Mouse (Mus musculus) neural tube, embryonic 13.5 days (tissue): ENCODE measurements around the gene Plaur. TPM values are rescaled to one million over a fixed set of nuclear protein-coding genes. Genes with fewer than 3 reads are reported as not detected.

ENCODE experiments used
- ATAC-seq: fragments of 200-750 bp; cut with Nextera tagmentation; 2 replicates; pipeline ENCODE4 v1.8.0; 2017; ENCODE audit warnings: low read depth, mild to moderate bottlenecking, moderate TSS enrichment, moderate library complexity
- H3K27ac ChIP-seq: fragments of 300-500 bp; sonication (generic); replicated peaks from 2 replicates; pipeline ENCODE4 v1.5.1; 2015; ENCODE audit warnings: moderate library complexity, mild to moderate bottlenecking, inconsistent platforms
- H3K27me3 ChIP-seq: fragments of 300-500 bp; sonication (generic); 2 replicates; pipeline ENCODE4 v1.6.1; 2015; ENCODE audit warnings: mild to moderate bottlenecking, inconsistent platforms
- H3K36me3 ChIP-seq: fragments of 300-500 bp; sonication (generic); 2 replicates; pipeline ENCODE4 v1.6.1; 2015; ENCODE audit warnings: mild to moderate bottlenecking, inconsistent platforms
- H3K4me1 ChIP-seq: fragments of 300-500 bp; sonication (generic); replicated peaks from 2 replicates; pipeline ENCODE4 v1.6.1; 2015; ENCODE audit warnings: inconsistent platforms
- H3K4me2 ChIP-seq: fragments of 300-500 bp; sonication (generic); 2 replicates; pipeline ENCODE4 v1.6.1; 2015; ENCODE audit warnings: inconsistent platforms, mild to moderate bottlenecking, moderate library complexity
- H3K4me3 ChIP-seq: fragments of 300-500 bp; sonication (generic); 2 replicates; pipeline ENCODE4 v1.5.1; 2015; ENCODE audit warnings: mild to moderate bottlenecking, inconsistent platforms
- H3K9ac ChIP-seq: fragments of 300-500 bp; sonication (generic); 2 replicates; pipeline ENCODE4 v1.6.1; 2015; ENCODE audit warnings: moderate library complexity, mild to moderate bottlenecking, inconsistent platforms
- H3K9me3 ChIP-seq: fragments of 300-500 bp; sonication (generic); 2 replicates; pipeline ENCODE4 v1.6.1; 2016; ENCODE audit warnings: inconsistent platforms
- WGBS: fragments of 180-500 bp; shearing (Covaris S2); methylation state at CpG from one replicate; pipeline ENCODE4 v1.1.7; 2015; 5-methylcytosine and 5-hydroxymethylcytosine counted together
- polyA plus RNA-seq: library from polyadenylated mRNA; unstranded; fragments of >200 nt; fragmentation: Nextera tagmentation; extraction: Ambion mirVana; gene quantifications from 2 replicates; pipeline ENCODE4 v1.2.1, GENCODE M21; 2015

The Plaur gene
- polyA plus RNA-seq, 1 experiment from 2014 or later = 1.3 TPM

DNA sequence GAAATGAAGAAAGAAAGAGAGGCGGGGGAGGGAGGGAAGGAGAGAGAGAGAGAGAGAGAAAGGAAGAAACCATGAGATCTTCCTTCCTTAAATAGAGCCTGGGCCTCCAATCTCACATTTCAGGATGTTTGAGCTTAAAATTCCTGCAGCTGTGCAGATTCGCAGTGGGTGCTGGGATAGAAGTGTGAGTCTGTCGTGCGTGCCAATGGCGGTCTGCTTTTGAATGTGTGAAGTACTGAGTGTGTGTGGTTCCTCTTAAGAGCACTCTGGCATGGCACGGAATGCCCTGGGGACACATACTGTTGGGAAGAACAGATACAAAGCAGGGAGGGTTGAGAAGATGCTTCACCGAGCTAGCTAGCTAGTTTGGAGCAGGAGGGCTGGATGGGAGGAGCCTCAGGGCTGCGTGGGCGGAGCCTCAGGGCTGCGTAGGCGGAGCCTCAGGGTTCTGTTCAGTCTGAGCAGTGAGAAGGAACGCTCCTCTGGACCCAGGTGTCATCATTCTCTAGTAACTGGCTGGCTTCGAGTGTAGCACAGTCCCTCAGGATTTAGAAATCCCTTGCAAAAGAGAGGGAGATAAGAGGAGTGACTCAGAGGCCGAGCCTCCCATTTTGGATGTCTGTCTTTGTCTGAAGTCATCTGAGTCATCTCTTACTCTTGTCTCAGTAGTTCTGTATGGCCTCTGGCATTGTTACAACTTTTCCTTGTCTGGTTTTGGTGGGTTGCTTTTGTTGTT lies 13.3 kb upstream of the Plaur start:
- no peaks in the 10 kb centered on the region for H3K4me1 ChIP-seq
- no peaks in the 10 kb centered on the region for H3K36me3 ChIP-seq
- H3K9me3 ChIP-seq = no peaks in the 10 kb centered on the region
- WGBS = 63% methylated on average over 14 of the region's 14 CpGs
- ATAC-seq = no peak
- H3K9ac ChIP-seq = no peak overlapping the region
- H3K4me2 ChIP-seq = no peak overlapping the region
- H3K27ac ChIP-seq = no peak overlapping the region
- H3K4me3 ChIP-seq = no peak overlapping the region
- H3K27me3 ChIP-seq = no peaks in the 10 kb centered on the region

DNA sequence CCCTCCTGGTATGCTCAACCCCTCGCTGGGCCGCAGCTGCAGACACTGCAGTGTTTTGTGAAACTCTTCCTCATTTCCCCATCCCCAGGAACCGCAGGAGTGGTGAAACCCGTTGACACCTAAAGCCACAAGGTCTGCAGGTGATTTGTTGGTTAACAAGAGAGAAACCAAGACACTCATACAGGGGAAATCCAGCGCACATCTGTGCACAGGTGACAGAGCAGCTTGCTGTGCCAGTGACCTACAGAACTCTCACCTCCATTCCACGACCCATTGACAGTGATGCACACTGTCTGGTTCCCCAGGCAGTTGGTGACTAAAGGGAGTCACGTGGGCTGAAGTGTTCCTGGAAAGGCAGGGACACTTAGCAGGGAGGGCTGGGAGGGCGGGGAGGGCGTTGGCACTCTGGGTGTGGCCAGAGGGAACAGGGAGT lies 11.7 kb upstream of the Plaur start:
- no peak overlapping the region for H3K27ac ChIP-seq
- H3K9ac ChIP-seq = no peak overlapping the region
- H3K4me3 ChIP-seq = no peak overlapping the region
- 63% methylated on average over 9 of the region's 9 CpGs for WGBS
- no peak overlapping the region for H3K4me2 ChIP-seq
- ATAC-seq = no peak
- H3K9me3 ChIP-seq = no peaks in the 10 kb centered on the region
- no peaks in the 10 kb centered on the region for H3K4me1 ChIP-seq
- no peaks in the 10 kb centered on the region for H3K27me3 ChIP-seq
- H3K36me3 ChIP-seq = no peaks in the 10 kb centered on the region

DNA sequence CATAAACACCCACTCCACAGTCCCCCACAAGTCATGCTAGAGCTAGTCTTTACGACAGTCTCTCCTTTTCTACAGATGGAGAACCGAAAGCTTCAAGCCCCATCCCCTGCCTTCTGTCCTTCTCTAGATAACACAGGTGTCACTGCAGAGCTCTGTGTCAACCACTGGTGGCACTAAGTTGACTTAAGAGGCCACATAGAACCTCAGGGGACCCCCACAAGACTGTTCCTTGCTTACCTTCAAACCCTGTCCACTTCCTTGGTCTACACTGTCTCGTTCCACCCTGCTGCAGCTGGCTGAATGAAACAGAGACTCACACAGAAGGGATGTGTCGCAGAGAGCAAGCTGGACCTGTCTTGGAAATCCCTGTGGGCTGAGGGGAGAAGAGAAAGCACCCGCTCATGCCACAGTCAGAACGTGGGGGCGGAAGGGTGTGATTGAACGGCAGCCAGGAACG lies 10.4 kb upstream of the Plaur start, which contains the start of gene Irgc1:
TSS of gene Irgc1 (minus strand) at position 443 of the 457 bp plus-strand sequence.
- H3K4me1 ChIP-seq = no peaks in the 10 kb centered on the region
- no peak for ATAC-seq
- H3K27ac ChIP-seq = no peak within 1 kb of the TSS
- no peaks in the 10 kb centered on the region for H3K27me3 ChIP-seq
- H3K4me3 ChIP-seq = no peak within 1 kb of the TSS
- no peak within 1 kb of the TSS for H3K4me2 ChIP-seq
- no peak within 1 kb of the TSS for H3K9ac ChIP-seq
- no peaks in the 10 kb centered on the region for H3K9me3 ChIP-seq
- H3K36me3 ChIP-seq = no peaks in the 10 kb centered on the region
- WGBS = 87% methylated on average over 9 of the region's 9 CpGs

DNA sequence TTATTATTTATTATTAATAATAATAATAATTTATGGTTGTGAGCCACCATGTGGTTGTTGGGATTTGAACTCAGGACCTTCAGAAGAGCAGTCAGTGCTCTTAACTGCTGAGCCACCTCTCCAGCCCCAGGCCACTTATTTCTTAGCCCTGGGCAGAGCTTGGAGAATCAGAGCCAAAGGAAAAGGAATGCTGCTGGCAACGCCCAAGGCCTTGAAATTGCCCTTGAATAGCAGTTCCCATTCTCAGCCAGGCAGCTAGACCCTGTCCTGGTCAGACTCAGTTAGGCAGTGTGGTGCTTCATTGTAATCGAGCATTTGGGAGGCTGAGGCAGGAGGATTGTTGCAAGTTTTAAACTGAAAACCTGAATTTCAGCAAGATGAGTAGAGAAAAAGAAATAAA lies 8.1 kb upstream of the Plaur start:
- Histone ChIP-seq H3K36me3 (no peaks in the 10 kb centered on the region), H3K4me2 (no peak overlapping the region), H3K27ac (no peak overlapping the region), H3K9ac (no peak overlapping the region), H3K4me3 (no peak overlapping the region), H3K4me1 (no peaks in the 10 kb centered on the region), H3K9me3 (no peaks in the 10 kb centered on the region), H3K27me3 (no peaks in the 10 kb centered on the region)
- ATAC-seq = no peak
- 73% methylated on average over 2 of the region's 2 CpGs for WGBS

DNA sequence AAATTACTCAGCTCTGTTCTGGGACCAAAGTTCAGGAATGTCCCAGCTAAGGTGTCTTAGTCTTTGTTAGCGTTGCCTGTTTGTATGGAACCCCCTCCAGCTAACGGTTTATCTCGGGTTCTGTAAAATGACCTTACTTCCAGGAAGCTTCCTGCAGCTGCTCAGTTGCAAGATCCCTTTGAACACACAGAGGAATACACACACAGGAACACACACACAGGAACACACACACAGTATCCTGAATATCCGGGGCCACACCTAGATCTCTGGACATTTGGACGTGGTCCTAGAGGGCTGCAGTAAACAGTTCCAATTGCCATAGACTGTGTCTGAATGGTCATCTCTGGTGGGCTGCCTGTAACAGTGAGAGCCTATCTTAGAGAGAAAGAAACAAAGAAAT lies 6.6 kb upstream of the Plaur start:
- 86% methylated on average over 5 of the region's 5 CpGs for WGBS
- no peaks in the 10 kb centered on the region for H3K27me3 ChIP-seq
- H3K4me3 ChIP-seq = no peak overlapping the region
- no peaks in the 10 kb centered on the region for H3K4me1 ChIP-seq
- no peak overlapping the region for H3K27ac ChIP-seq
- no peaks in the 10 kb centered on the region for H3K36me3 ChIP-seq
- no peaks in the 10 kb centered on the region for H3K9me3 ChIP-seq
- H3K9ac ChIP-seq = no peak overlapping the region
- H3K4me2 ChIP-seq = no peak overlapping the region
- ATAC-seq = no peak

DNA sequence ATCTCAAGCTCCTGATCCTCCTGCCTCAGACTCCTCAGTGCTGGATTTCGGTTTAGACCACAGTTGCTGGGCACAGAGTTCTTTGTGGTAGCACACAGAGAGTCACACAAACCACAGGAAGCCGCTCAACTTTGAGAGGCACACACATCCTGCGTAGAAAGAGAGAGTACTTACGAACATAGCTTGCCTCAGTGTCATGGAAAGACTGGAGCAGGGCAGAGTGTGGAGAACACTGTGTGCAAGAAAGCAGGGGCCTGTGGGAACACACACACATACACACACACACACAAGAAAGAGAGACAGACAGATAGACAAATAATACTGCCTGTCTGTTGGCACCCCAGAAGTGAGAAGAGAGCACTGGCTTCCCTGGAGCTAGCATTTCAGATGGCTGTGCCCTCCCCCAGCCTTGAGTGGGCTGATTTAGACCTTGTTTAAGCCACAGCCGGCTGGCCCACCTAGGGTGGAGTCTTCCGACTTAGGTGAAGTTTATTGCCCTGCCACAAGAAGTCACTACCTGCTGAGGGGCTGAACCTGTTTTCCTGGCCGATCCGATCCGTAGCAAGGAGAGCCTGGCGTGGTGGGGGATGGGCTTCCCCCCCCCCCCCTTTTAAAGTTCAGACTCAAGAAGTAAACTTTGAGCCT lies 4.4 kb upstream of the Plaur start:
- Histone ChIP-seq H3K36me3 (no peaks in the 10 kb centered on the region), H3K9me3 (no peaks in the 10 kb centered on the region), H3K4me1 (peaks cover 6% of the 10 kb centered on the region), H3K27ac (no peak overlapping the region), H3K4me2 (no peak overlapping the region), H3K9ac (no peak overlapping the region), H3K27me3 (peaks cover 5% of the 10 kb centered on the region; the same call in 1 of the 2 replicates), H3K4me3 (no peak overlapping the region)
- WGBS = 63% methylated on average over 10 of the region's 10 CpGs
- no peak for ATAC-seq

DNA sequence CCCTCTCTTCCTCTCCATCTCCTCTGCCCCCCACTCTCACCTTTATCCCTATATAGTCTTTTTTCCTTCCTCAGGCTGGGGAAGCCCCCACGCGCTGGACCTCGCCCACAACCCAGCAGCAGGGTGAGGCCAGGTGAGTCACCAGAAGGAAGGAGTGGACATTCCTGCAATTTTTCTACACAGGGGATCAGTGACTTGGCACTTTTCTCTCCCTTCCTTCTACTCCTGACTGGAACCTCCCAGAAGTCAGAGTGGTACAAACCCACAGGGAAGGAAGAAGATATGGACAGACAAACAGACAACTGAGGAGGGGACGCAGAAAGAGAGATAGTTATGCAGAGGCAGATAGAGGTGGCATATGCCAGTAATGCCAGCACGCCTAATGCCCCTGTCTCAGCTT lies 2.8 kb upstream of the Plaur start:
- Histone ChIP-seq H3K9me3 (no peaks in the 10 kb centered on the region), H3K4me2 (no peak overlapping the region), H3K4me3 (no peak overlapping the region), H3K4me1 (peaks cover 11% of the 10 kb centered on the region), H3K27ac (no peak overlapping the region), H3K36me3 (no peaks in the 10 kb centered on the region), H3K9ac (no peak overlapping the region), H3K27me3 (peaks cover 6% of the 10 kb centered on the region; the same call in 1 of the 2 replicates)
- WGBS = 80% methylated on average over 5 of the region's 5 CpGs
- no peak for ATAC-seq

DNA sequence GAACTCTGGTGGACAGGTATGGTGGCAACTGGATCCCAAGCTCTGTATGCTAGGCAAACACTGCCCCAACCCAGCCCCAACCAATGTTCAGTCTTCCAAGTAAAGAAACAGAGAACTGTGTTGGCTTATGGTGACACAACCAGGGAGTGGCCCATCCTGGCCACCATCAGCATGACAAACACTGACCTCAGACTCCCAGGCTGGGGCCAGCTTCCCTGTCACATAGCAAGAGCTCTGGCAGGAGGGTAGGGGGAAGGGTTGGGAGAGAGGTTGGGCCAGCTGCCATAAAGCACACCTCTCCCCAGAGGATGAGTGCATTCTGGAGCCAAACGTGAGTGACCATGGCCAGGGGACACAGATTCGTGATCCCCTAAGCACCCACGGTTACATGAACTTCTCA lies 2.4 kb upstream of the Plaur start:
- ATAC-seq = no peak
- H3K36me3 ChIP-seq = no peaks in the 10 kb centered on the region

DNA sequence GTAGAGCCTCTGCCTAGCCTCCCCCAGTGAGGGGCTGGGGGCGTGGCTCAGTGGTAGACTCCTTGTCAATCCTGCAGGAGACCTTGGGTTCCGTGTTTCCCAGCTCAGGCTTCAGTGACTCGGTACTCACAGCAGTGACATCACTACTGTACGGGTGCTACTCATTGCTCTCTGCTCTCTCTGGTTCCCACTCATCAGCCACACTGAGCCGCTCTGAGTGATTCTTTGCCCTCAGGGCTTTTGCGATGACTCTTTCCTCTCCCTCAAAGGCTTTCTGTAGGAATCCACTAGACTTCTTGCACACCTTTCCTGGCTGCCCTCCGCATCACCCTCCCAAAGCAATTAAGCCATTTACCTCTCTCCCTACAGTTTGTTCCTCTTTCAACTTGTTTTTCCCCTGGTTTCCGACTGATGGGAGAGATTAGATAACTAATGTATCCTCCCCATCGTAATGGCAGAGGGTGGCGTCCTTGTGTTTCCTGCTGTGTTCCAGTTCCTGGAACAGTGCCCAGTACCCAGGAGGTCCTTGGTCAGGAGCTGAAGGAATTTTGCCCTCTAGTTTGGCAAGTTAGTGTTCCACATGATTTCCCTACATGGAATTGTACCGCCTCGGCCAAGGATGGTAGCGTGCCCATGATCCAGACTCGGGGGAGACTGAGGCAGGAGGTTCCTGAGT lies 770 bp upstream of the Plaur start:
- WGBS = 62% methylated on average over 14 of the region's 14 CpGs
- Histone ChIP-seq H3K36me3 (no peaks in the 10 kb centered on the region), H3K27me3 (peaks cover 6% of the 10 kb centered on the region; the same call in 1 of the 2 replicates), H3K27ac (no peak overlapping the region), H3K4me1 (peaks cover 11% of the 10 kb centered on the region), H3K4me2 (no peak overlapping the region), H3K9me3 (no peaks in the 10 kb centered on the region), H3K9ac (no peak overlapping the region), H3K4me3 (no peak overlapping the region)
- no peak for ATAC-seq

More for the DNA sequence above, 2.4 kb upstream of the Plaur start:
- Histone ChIP-seq H3K9ac (no peak overlapping the region), H3K9me3 (no peaks in the 10 kb centered on the region), H3K27me3 (peaks cover 6% of the 10 kb centered on the region; the same call in 1 of the 2 replicates), H3K27ac (no peak overlapping the region), H3K4me3 (no peak overlapping the region), H3K4me2 (no peak overlapping the region), H3K4me1 (peaks cover 11% of the 10 kb centered on the region)
- 59% methylated on average over 3 of the region's 3 CpGs for WGBS

DNA sequence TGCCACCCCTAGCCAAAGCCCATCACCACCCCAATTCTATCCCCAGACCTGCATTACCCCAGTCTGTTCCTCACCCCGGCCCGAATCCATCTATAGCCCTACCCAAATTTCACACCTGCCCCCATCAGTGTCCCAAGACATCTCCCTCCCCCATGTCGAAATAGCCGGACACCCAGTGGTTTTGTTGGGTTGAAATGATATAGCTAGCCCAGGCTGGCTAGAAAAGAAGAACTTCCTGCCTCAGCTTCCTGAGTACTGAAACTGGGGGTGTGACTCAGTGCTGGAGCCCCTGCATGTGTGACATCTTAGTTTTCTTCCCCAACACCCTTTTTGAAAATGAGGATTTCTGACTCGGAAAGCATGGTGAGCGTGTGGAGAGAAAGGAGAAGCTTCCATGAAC lies 4.6 kb downstream of the Plaur start:
- no peak for ATAC-seq

DNA sequence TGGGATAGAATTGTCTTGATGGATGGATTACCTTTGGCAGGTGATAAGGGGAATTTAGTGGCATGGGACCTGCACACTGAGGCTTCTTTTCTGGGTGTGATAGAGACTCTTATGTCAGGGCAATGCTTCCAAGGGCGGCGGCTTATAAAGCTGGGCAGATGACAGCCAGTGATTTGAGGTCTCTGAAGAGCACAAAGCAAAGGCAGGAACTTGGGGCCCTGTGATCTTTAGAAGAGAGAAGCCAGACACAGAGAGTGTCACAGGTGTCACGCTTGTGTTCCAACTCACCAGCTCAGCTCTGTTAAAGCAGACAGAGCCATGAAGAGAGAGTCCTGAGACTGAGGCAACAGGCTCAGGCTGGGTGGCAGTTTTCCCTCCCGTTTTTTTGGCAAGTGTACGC lies 5.6 kb downstream of the Plaur start:
- H3K4me3 ChIP-seq = no peak overlapping the region
- no peak for ATAC-seq
- no peaks in the 10 kb centered on the region for H3K36me3 ChIP-seq
- H3K4me2 ChIP-seq = no peak overlapping the region
- 89% methylated on average over 5 of the region's 5 CpGs for WGBS
- H3K9me3 ChIP-seq = no peaks in the 10 kb centered on the region
- H3K27me3 ChIP-seq = peaks cover under 1% of the 10 kb centered on the region; the same call in 1 of the 2 replicates
- H3K4me1 ChIP-seq = peaks cover 4% of the 10 kb centered on the region
- H3K27ac ChIP-seq = no peak overlapping the region
- H3K9ac ChIP-seq = no peak overlapping the region

More for the DNA sequence above, 4.6 kb downstream of the Plaur start:
- H3K4me1 ChIP-seq = peaks cover 11% of the 10 kb centered on the region
- no peak overlapping the region for H3K27ac ChIP-seq
- H3K36me3 ChIP-seq = no peaks in the 10 kb centered on the region
- peaks cover 6% of the 10 kb centered on the region; the same call in 1 of the 2 replicates for H3K27me3 ChIP-seq
- no peak overlapping the region for H3K9ac ChIP-seq
- no peaks in the 10 kb centered on the region for H3K9me3 ChIP-seq
- H3K4me3 ChIP-seq = no peak overlapping the region
- H3K4me2 ChIP-seq = no peak overlapping the region
- 93% methylated on average over 6 of the region's 6 CpGs for WGBS

DNA sequence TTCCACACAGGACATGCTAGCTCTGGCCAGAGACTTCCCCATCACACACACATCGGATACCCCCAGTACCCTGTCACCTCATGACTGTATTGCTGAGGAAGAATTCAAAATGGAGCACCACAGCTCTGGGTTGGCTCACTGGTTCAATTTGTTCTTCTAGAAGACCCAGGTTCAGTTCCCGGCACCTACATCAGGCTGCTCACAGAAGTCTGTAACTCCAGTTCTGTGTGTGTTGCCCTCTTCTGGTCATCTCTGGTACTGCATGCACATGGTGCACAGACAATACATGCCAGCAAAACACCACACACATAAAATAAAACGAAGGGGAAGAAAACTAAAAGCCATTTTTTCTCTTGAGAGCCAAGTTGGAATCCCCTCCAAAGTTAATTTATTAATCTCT lies 6.8 kb downstream of the Plaur start:
- H3K9ac ChIP-seq = no peak overlapping the region
- H3K4me3 ChIP-seq = no peak overlapping the region
- H3K27me3 ChIP-seq = no peaks in the 10 kb centered on the region
- ATAC-seq = no peak
- WGBS = 80% methylated on average over 3 of the region's 3 CpGs
- H3K9me3 ChIP-seq = no peaks in the 10 kb centered on the region
- no peak overlapping the region for H3K4me2 ChIP-seq
- 0 out of 2 replicates have a peak, but pooled peaks cover under 1% of the 10 kb centered on the region for H3K4me1 ChIP-seq
- H3K27ac ChIP-seq = no peak overlapping the region
- no peaks in the 10 kb centered on the region for H3K36me3 ChIP-seq
